ENCODE assay signal across 24 mouse cellular contexts in the genomic region with DNA sequence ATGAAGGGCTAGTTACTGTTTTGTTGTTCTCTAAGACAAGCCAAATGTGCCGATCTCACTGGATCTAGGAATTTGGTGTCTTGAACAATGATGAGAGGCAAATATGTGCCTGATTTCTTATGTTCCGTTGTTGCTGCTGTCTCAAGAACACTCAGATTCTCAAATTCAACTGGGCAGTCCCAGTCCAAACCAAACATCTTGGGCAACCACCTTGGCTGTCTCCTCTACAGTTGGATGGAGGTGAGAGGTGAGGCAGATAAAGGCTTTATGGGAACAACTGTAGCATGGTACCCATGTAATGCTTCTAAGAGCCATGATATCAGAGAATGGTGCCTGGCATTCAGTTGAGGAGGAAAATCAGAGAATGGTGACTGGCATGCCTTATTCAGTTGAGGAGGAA. TPM values are rescaled to one million over a fixed set of nuclear protein-coding genes. Genes with fewer than 3 reads are reported as not detected.
DNase-seq lines count a peak whose midpoint lies in the region; ATAC-seq lines count a peak whose summit lies in the region.
"Had no signal": no experiment of that assay in that cellular context is flagged by ENCODE, and none has a peak within 500 bp of the region (broad histone marks: within the 10 kb centered on the region; RNA-seq: fewer than 3 reads in every experiment).

No protein-coding gene starts in this region.

- H3K27me3 ChIP-seq in liver, embryonic 12.5 days (replicated peaks), result no peaks in the 10 kb centered on the region
- no peaks in the 10 kb centered on the region for H3K27me3 ChIP-seq in liver, embryonic 11.5 days (replicated peaks; ENCODE audit: control insufficient read depth, insufficient read depth, low read length)
- H3K27me3 ChIP-seq in liver, embryonic 13.5 days, result no peaks in the 10 kb centered on the region
- H3K27me3 ChIP-seq in liver, embryonic 16.5 days (ENCODE audit: control insufficient read depth, insufficient read depth, low read depth, low read length), result no peaks in the 10 kb centered on the region
- H3K27me3 ChIP-seq in kidney, embryonic 15.5 days, result no peaks in the 10 kb centered on the region
- no peaks in the 10 kb centered on the region for H3K27me3 ChIP-seq in forebrain, embryonic 16.5 days (replicated peaks; ENCODE audit: control insufficient read depth, insufficient read depth, low read length)
- H3K27me3 ChIP-seq: CH12.LX; embryonic facial prominence, embryonic 12.5 days; embryonic facial prominence, embryonic 15.5 days; hindbrain, embryonic 12.5 days; hindbrain, embryonic 15.5 days; Patski had no signal

- peaks cover 34% of the 10 kb centered on the region for H3K36me3 ChIP-seq in liver, embryonic 12.5 days
- H3K36me3 ChIP-seq in liver, embryonic 11.5 days (ENCODE audit: control insufficient read depth, insufficient read depth, low read length), result 0 out of 2 replicates have a peak, but pooled peaks cover 3% of the 10 kb centered on the region
- H3K36me3 ChIP-seq in liver, embryonic 13.5 days, result peaks cover 37% of the 10 kb centered on the region
- no peaks in the 10 kb centered on the region for H3K36me3 ChIP-seq in liver, embryonic 16.5 days (ENCODE audit: control insufficient read depth, insufficient read depth)
- H3K36me3 ChIP-seq in kidney, embryonic 15.5 days, result no peaks in the 10 kb centered on the region
- no peaks in the 10 kb centered on the region for H3K36me3 ChIP-seq in forebrain, embryonic 16.5 days (ENCODE audit: control insufficient read depth, insufficient read depth)
- H3K36me3 ChIP-seq: G1E; hindbrain, embryonic 12.5 days; hindbrain, embryonic 15.5 days had no signal

- no peaks in the 10 kb centered on the region for H3K9me3 ChIP-seq in liver, embryonic 12.5 days (replicated peaks)
- no peaks in the 10 kb centered on the region for H3K9me3 ChIP-seq in liver, embryonic 11.5 days (ENCODE audit: control insufficient read depth, low read length)
- H3K9me3 ChIP-seq in liver, embryonic 13.5 days (replicated peaks), result no peaks in the 10 kb centered on the region
- H3K9me3 ChIP-seq in liver, embryonic 16.5 days (replicated peaks; ENCODE audit: control insufficient read depth, low read length), result no peaks in the 10 kb centered on the region
- H3K9me3 ChIP-seq in kidney, embryonic 15.5 days (replicated peaks), result no peaks in the 10 kb centered on the region
- no peaks in the 10 kb centered on the region for H3K9me3 ChIP-seq in forebrain, embryonic 16.5 days (ENCODE audit: control insufficient read depth, low read length)
- H3K9me3 ChIP-seq: embryonic facial prominence, embryonic 12.5 days; embryonic facial prominence, embryonic 15.5 days; hindbrain, embryonic 12.5 days; hindbrain, embryonic 15.5 days had no signal

- intact Hi-C loops in gastrocnemius, postnatal 36 days (cut with DNase I), result no loop called here

- DNase-seq in liver, embryonic 11.5 days (ENCODE audit: low spot score), result no peak
- no peak for DNase-seq in liver, embryonic 13.5 days
- no peak for DNase-seq in gastrocnemius, postnatal 36 days
- DNase-seq: adrenal gland, adult 2 months; adrenal gland, postnatal 14 days; B cell, adult 2 months; cerebellum, adult 2 months; cerebellum, adult 9-11 months; cerebellum, postnatal 25 days; gastrocnemius, postnatal 25 days; heart, adult 11 months had no signal

- peaks cover 93% of the 10 kb centered on the region for H3K4me1 ChIP-seq in liver, embryonic 12.5 days
- H3K4me1 ChIP-seq in liver, embryonic 11.5 days (replicated peaks; ENCODE audit: control insufficient read depth, insufficient read depth, low read length), result peaks cover 66% of the 10 kb centered on the region
- peaks cover 85% of the 10 kb centered on the region for H3K4me1 ChIP-seq in liver, embryonic 13.5 days (replicated peaks)
- peaks cover 74% of the 10 kb centered on the region for H3K4me1 ChIP-seq in liver, embryonic 16.5 days (ENCODE audit: control insufficient read depth, low read depth, low read length)
- H3K4me1 ChIP-seq in kidney, embryonic 15.5 days, result 0 out of 2 replicates have a peak, but pooled peaks cover 6% of the 10 kb centered on the region
- no peaks in the 10 kb centered on the region for H3K4me1 ChIP-seq in forebrain, embryonic 16.5 days (replicated peaks; ENCODE audit: control insufficient read depth, insufficient read depth, low read length)

- H3K4me3 ChIP-seq in liver, embryonic 12.5 days, result no peak overlapping the region
- H3K4me3 ChIP-seq in liver, embryonic 11.5 days (ENCODE audit: low read depth, low read length), result no peak overlapping the region
- no peak overlapping the region for H3K4me3 ChIP-seq in liver, embryonic 13.5 days (replicated peaks)
- no peak overlapping the region for H3K4me3 ChIP-seq in liver, embryonic 16.5 days (ENCODE audit: low read depth, low read length)
- H3K4me3 ChIP-seq in kidney, embryonic 15.5 days (replicated peaks), result no peak overlapping the region
- H3K4me3 ChIP-seq in forebrain, embryonic 16.5 days (replicated peaks; ENCODE audit: low read length), result no peak overlapping the region
- H3K4me3 ChIP-seq: embryonic facial prominence, embryonic 12.5 days; embryonic facial prominence, embryonic 15.5 days; hindbrain, embryonic 12.5 days; hindbrain, embryonic 15.5 days had no signal

- WGBS in liver, embryonic 12.5 days (ENCODE audit: insufficient replicate concordance), result 83% methylated on average over 2 of the region's 2 CpGs
- 91% methylated on average over 2 of the region's 2 CpGs for WGBS in liver, embryonic 11.5 days
- 88% methylated on average over 2 of the region's 2 CpGs for WGBS in liver, embryonic 13.5 days (ENCODE audit: insufficient replicate concordance)
- WGBS in liver, embryonic 16.5 days (ENCODE audit: insufficient replicate concordance), result 87% methylated on average over 2 of the region's 2 CpGs
- WGBS in kidney, embryonic 15.5 days, result 94% methylated on average over 2 of the region's 2 CpGs
- WGBS in forebrain, embryonic 16.5 days, result 90% methylated on average over 2 of the region's 2 CpGs

- H3K4me2 ChIP-seq in liver, embryonic 12.5 days, result no peak overlapping the region
- H3K4me2 ChIP-seq in liver, embryonic 11.5 days, result no peak overlapping the region
- H3K4me2 ChIP-seq in liver, embryonic 13.5 days, result no peak overlapping the region
- H3K4me2 ChIP-seq in liver, embryonic 16.5 days (ENCODE audit: low read depth, low read length), result no peak overlapping the region
- no peak overlapping the region for H3K4me2 ChIP-seq in kidney, embryonic 15.5 days
- H3K4me2 ChIP-seq in forebrain, embryonic 16.5 days (ENCODE audit: low read length), result no peak overlapping the region
- H3K4me2 ChIP-seq: embryonic facial prominence, embryonic 12.5 days; embryonic facial prominence, embryonic 15.5 days; heart, embryonic 11.5 days; hindbrain, embryonic 12.5 days; hindbrain, embryonic 15.5 days had no signal

- peak overlapping the region; percentile 57; the same call in 1 of the 2 replicates for H3K9ac ChIP-seq in liver, embryonic 12.5 days
- no peak overlapping the region for H3K9ac ChIP-seq in liver, embryonic 11.5 days (ENCODE audit: low read depth, low read length)
- 0 out of 2 replicates have a peak overlapping the region, but pooled peaks have one; percentile 71 for H3K9ac ChIP-seq in liver, embryonic 13.5 days
- no peak overlapping the region for H3K9ac ChIP-seq in liver, embryonic 16.5 days (ENCODE audit: low read depth, low read length)
- H3K9ac ChIP-seq in kidney, embryonic 15.5 days, result no peak overlapping the region
- no peak overlapping the region for H3K9ac ChIP-seq in forebrain, embryonic 16.5 days (replicated peaks; ENCODE audit: low read depth, low read length)
- H3K9ac ChIP-seq: embryonic facial prominence, embryonic 12.5 days; embryonic facial prominence, embryonic 15.5 days; hindbrain, embryonic 12.5 days; hindbrain, embryonic 15.5 days had no signal

- H3K27ac ChIP-seq in liver, embryonic 12.5 days, result peak overlapping the region; percentile 100
- no peak overlapping the region for H3K27ac ChIP-seq in liver, embryonic 11.5 days (ENCODE audit: low read depth, low read length)
- peak overlapping the region; percentile 99 for H3K27ac ChIP-seq in liver, embryonic 13.5 days
- peak overlapping the region; percentile 98 for H3K27ac ChIP-seq in liver, embryonic 16.5 days (ENCODE audit: low read length)
- H3K27ac ChIP-seq in kidney, embryonic 15.5 days, result no peak overlapping the region
- H3K27ac ChIP-seq in forebrain, embryonic 16.5 days (ENCODE audit: low read length), result no peak overlapping the region
- H3K27ac ChIP-seq: embryonic facial prominence, embryonic 12.5 days; embryonic facial prominence, embryonic 15.5 days; hindbrain, embryonic 12.5 days; hindbrain, embryonic 15.5 days had no signal

- ATAC-seq in liver, embryonic 12.5 days, result no peak
- no peak for ATAC-seq in liver, embryonic 11.5 days (replicated peaks; ENCODE audit: low FRiP score)
- no peak for ATAC-seq in liver, embryonic 13.5 days (ENCODE audit: low read depth)
- ATAC-seq in liver, embryonic 16.5 days (ENCODE audit: low read depth), result no peak
- ATAC-seq in kidney, embryonic 15.5 days (replicated peaks; ENCODE audit: low FRiP score), result no peak
- ATAC-seq in forebrain, embryonic 16.5 days, result no peak
- ATAC-seq: forebrain, embryonic 14.5 days; Patski had no signal

RNA-seq across cellular contexts. Expression of a gene that starts 17.4 kb away (rescaled TPM):
- polyA plus RNA-seq in liver, embryonic 12.5 days (2016; fragmentation: Nextera tagmentation; extraction: Ambion mirVana), result 11.0 and 12.2 TPM in 2 replicates
- 13.2 and 14.2 TPM in 2 replicates for polyA plus RNA-seq in liver, embryonic 11.5 days (2014; fragmentation: Nextera tagmentation; extraction: Ambion mirVana)
- 6.5 and 8.2 TPM in 2 replicates for polyA plus RNA-seq in liver, embryonic 13.5 days (2015; fragmentation: Nextera tagmentation; extraction: Ambion mirVana)
- polyA plus RNA-seq in liver, embryonic 16.5 days (2015; fragmentation: Nextera tagmentation; extraction: Ambion mirVana), result 8.0 and 8.3 TPM in 2 replicates
- 1 to 10 TPM; 5.1 to 5.6 TPM for total RNA-seq in gastrocnemius, postnatal 36 days (2021)
- polyA plus RNA-seq in kidney, embryonic 15.5 days (2015; fragmentation: Nextera tagmentation; extraction: Ambion mirVana), result 12.4 and 12.7 TPM in 2 replicates
- 5.3 and 7.1 TPM in 2 replicates for polyA plus RNA-seq in forebrain, embryonic 16.5 days (2015; fragmentation: Nextera tagmentation; extraction: Ambion mirVana)

Comparison
In these comparisons a context has a peak if more than half of its experiments do, and no peak if none do; other contexts are left out.
1. H3K27ac ChIP-seq: peak in liver, embryonic 12.5 days (single experiment), liver, embryonic 13.5 days (single experiment) and liver, embryonic 16.5 days (single experiment); none in liver, embryonic 11.5 days (single experiment), kidney, embryonic 15.5 days (single experiment) and forebrain, embryonic 16.5 days (single experiment).
2. H3K9ac ChIP-seq: peak in liver, embryonic 12.5 days (single experiment) and liver, embryonic 13.5 days (single experiment); none in liver, embryonic 11.5 days (single experiment), liver, embryonic 16.5 days (single experiment), kidney, embryonic 15.5 days (single experiment) and forebrain, embryonic 16.5 days (single experiment).